Comparison of ENCODE assay signal across 8 mouse cellular contexts in the genomic region with DNA sequence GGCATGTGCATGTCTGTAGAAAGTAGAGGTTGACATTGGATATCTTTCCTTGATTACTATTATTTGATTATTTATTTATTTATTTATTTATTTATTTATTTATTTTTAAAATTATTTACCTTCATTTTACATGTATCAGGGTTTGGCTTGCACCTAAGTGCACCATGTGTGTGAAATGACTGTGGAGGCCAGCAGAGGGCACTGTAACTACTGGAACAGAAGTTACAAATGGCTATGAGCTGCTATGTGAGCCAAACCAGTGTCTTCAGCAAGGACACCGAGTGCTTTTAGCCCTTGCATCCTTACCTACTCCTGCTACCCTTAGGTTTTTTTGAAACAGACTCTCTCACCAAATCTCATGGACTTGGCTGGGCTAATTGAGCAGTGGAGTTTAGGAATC.
DNase-seq lines count a peak whose midpoint lies in the region; ATAC-seq lines count a peak whose summit lies in the region.

No protein-coding gene starts in this region.

- WGBS in midbrain, embryonic 13.5 days, result 96% methylated on average over 1 of the region's 1 CpGs
- WGBS in midbrain, embryonic 15.5 days, result 94% methylated on average over 1 of the region's 1 CpGs
- 97% methylated on average over 1 of the region's 1 CpGs for WGBS in hindbrain, embryonic 13.5 days

- 0 out of 2 replicates have a peak, but pooled peaks have one; percentile 40 for ATAC-seq in midbrain, embryonic 13.5 days
- ATAC-seq in midbrain, embryonic 15.5 days (replicated peaks), result no peak
- no peak for ATAC-seq in hindbrain, embryonic 13.5 days (ENCODE audit: low FRiP score)

- H3K27me3 ChIP-seq in midbrain, embryonic 13.5 days, result no peaks in the 10 kb centered on the region
- H3K27me3 ChIP-seq in midbrain, embryonic 15.5 days (replicated peaks), result no peaks in the 10 kb centered on the region
- no peaks in the 10 kb centered on the region for H3K27me3 ChIP-seq in hindbrain, embryonic 13.5 days

- no peak overlapping the region for H3K27ac ChIP-seq in midbrain, embryonic 13.5 days
- H3K27ac ChIP-seq in midbrain, embryonic 15.5 days, result no peak overlapping the region
- H3K27ac ChIP-seq in hindbrain, embryonic 13.5 days, result no peak overlapping the region

- H3K4me3 ChIP-seq in midbrain, embryonic 13.5 days (replicated peaks), result no peak overlapping the region
- H3K4me3 ChIP-seq in midbrain, embryonic 15.5 days, result no peak overlapping the region
- no peak overlapping the region for H3K4me3 ChIP-seq in hindbrain, embryonic 13.5 days

- H3K36me3 ChIP-seq in midbrain, embryonic 13.5 days, result peaks cover 2% of the 10 kb centered on the region; the same call in 1 of the 2 replicates
- H3K36me3 ChIP-seq in midbrain, embryonic 15.5 days (replicated peaks), result no peaks in the 10 kb centered on the region
- H3K36me3 ChIP-seq in hindbrain, embryonic 13.5 days, result peaks cover 3% of the 10 kb centered on the region; the same call in 1 of the 2 replicates

- no peaks in the 10 kb centered on the region for H3K9me3 ChIP-seq in midbrain, embryonic 13.5 days
- no peaks in the 10 kb centered on the region for H3K9me3 ChIP-seq in midbrain, embryonic 15.5 days
- no peaks in the 10 kb centered on the region for H3K9me3 ChIP-seq in hindbrain, embryonic 13.5 days

- no peak overlapping the region for H3K4me2 ChIP-seq in midbrain, embryonic 13.5 days (replicated peaks)
- no peak overlapping the region for H3K4me2 ChIP-seq in midbrain, embryonic 15.5 days
- H3K4me2 ChIP-seq in hindbrain, embryonic 13.5 days, result no peak overlapping the region

- H3K4me1 ChIP-seq in midbrain, embryonic 13.5 days (replicated peaks), result peaks cover 12% of the 10 kb centered on the region
- peaks cover 14% of the 10 kb centered on the region for H3K4me1 ChIP-seq in midbrain, embryonic 15.5 days
- H3K4me1 ChIP-seq in hindbrain, embryonic 13.5 days (replicated peaks), result peaks cover 18% of the 10 kb centered on the region

- peak; percentile 64 for DNase-seq in embryo, embryonic 10 days (ENCODE audit: low spot score)
- DNase-seq in embryo, embryonic 9.5 days (ENCODE audit: extremely low spot score), result no peak
- DNase-seq in forelimb bud, embryonic 11.5 days (ENCODE audit: low read depth, low spot score), result peak; percentile 41
- peak; percentile 5 to 20 for DNase-seq in thymus, postnatal 10 days (ENCODE audit: low spot score in 2 of 2)
- no peak for DNase-seq in urinary bladder, postnatal 36 days (ENCODE audit: low spot score in 2 of 2)

- H3K9ac ChIP-seq in midbrain, embryonic 13.5 days (replicated peaks), result no peak overlapping the region
- H3K9ac ChIP-seq in midbrain, embryonic 15.5 days, result no peak overlapping the region
- H3K9ac ChIP-seq in hindbrain, embryonic 13.5 days, result no peak overlapping the region

Comparison
In these comparisons a context has a peak if more than half of its experiments do, and no peak if none do; other contexts are left out.
1. DNase-seq: peak in embryo, embryonic 10 days (single experiment), forelimb bud, embryonic 11.5 days (single experiment) and thymus, postnatal 10 days (2 of 2); none in embryo, embryonic 9.5 days (single experiment) and urinary bladder, postnatal 36 days (0 of 2).